ENCODE assay signal across 8 mouse cellular contexts in genomic region chr2:24852408-24852807, GRCm38 (mm10).
DNase-seq lines count a peak whose midpoint lies in the region; TF ChIP-seq lines count a peak whose summit lies in the region.

No protein-coding gene starts in this region.

- peak; percentile 70 for TF ChIP-seq CTCF in gastrocnemius, adult 2 months (IDR thresholded peaks at IDR 0.05)
- TF ChIP-seq CTCF in spleen, adult 2 months (IDR thresholded peaks at IDR 0.05; ENCODE audit: extremely low read depth, insufficient read depth, insufficient read length, insufficient replicate concordance): peak; percentile 17; the same call in 1 of the 2 replicates
- TF ChIP-seq CTCF in cortical plate, adult 2 months (IDR thresholded peaks at IDR 0.05; ENCODE audit: extremely low read depth, insufficient read depth, low read length): peak; percentile 52

- H3K27ac ChIP-seq in gastrocnemius, adult 2 months: no peak overlapping the region
- no peak overlapping the region for H3K27ac ChIP-seq in spleen, adult 2 months (ENCODE audit: insufficient read depth, low read length)
- no peak overlapping the region for H3K27ac ChIP-seq in cortical plate, adult 2 months (ENCODE audit: insufficient read depth, low read length)

- H3K4me3 ChIP-seq in gastrocnemius, adult 2 months: no peak overlapping the region
- H3K4me3 ChIP-seq in spleen, adult 2 months (ENCODE audit: extremely low read depth, insufficient read depth, insufficient read length): no peak overlapping the region
- no peak overlapping the region for H3K4me3 ChIP-seq in cortical plate, adult 2 months (ENCODE audit: insufficient read depth, low read length)

- H3K27me3 ChIP-seq in spleen, adult 2 months (ENCODE audit: control insufficient read depth, insufficient read depth, low read length): no peaks in the 10 kb centered on the region

- no peaks in the 10 kb centered on the region for H3K4me1 ChIP-seq in spleen, adult 2 months (ENCODE audit: control insufficient read depth, insufficient read depth, insufficient read length)
- H3K4me1 ChIP-seq in cortical plate, adult 2 months (ENCODE audit: control insufficient read depth, insufficient read depth, low read length): no peaks in the 10 kb centered on the region

- no peak for TF ChIP-seq POLR2A in spleen, adult 2 months (IDR thresholded peaks at IDR 0.05; ENCODE audit: low read depth, low read length)
- no peak for TF ChIP-seq POLR2A in cortical plate, adult 2 months (IDR thresholded peaks at IDR 0.05; ENCODE audit: extremely low read depth, insufficient read depth, low read length)

- no peak for DNase-seq in gastrocnemius, adult 2 months
- no peak for DNase-seq in gastrocnemius, postnatal 36 days
- peak in 1 of 2 experiments; percentile 9 for DNase-seq in spleen, adult 2 months (ENCODE audit: low read depth in 1 of 2, low spot score in 2 of 2)
- DNase-seq in spleen, postnatal 4 days (ENCODE audit: low spot score in 2 of 2): no peak
- DNase-seq in neural tube, embryonic 10.5 days (ENCODE audit: extremely low spot score, low spot score): peak; percentile 14
- DNase-seq in yolk sac, embryonic 10.5 days (ENCODE audit: low spot score): no peak
- DNase-seq in right cerebral cortex, postnatal 36 days (ENCODE audit: low spot score in 2 of 2): no peak

- H3K36me3 ChIP-seq in spleen, adult 2 months (ENCODE audit: control insufficient read depth, insufficient read depth, low read length): peaks cover 18% of the 10 kb centered on the region

- 73% methylated on average over 5 of the region's 5 CpGs for WGBS in spleen, adult 2 months

- intact Hi-C loops in gastrocnemius, adult 2 months (cut with DNase I): loop anchor here (1.0 to 2.0 kb wide), 2 partner anchors 91 to 148 kb away; no protein-coding TSS in a partner anchor
- intact Hi-C loops in gastrocnemius, postnatal 36 days (cut with DNase I): loop anchor here (2.0 to 5.0 kb wide), 2 partner anchors 92 to 150 kb away; no protein-coding TSS in a partner anchor

Comparison
In these comparisons a context has a peak if more than half of its experiments do, and no peak if none do; other contexts are left out.
1. CTCF ChIP-seq: peak in every context shown above with its lines; median percentile 70 in gastrocnemius, adult 2 months; 52 in cortical plate, adult 2 months; 17 in spleen, adult 2 months.